Mouse (Mus musculus) embryonic facial prominence, embryonic 13.5 days (tissue): ENCODE results near the gene Ubxn6. TPM values are rescaled to one million over a fixed set of nuclear protein-coding genes. Genes with fewer than 3 reads are reported as not detected.
"Not testable (repeated sequence)": the region's sequence is repeated elsewhere in the genome, so short reads cannot be mapped to it uniquely, and the experiment has no call there.

ENCODE experiments used
- ATAC-seq: fragments of 200-750 bp; cut with Nextera tagmentation; 2 replicates; pipeline ENCODE4 v1.8.0; 2017; ENCODE audit warnings: low read depth; ENCODE audit not compliant: insufficient number of reproducible peaks, insufficient read depth, low FRiP score, low TSS enrichment
- H3K27ac ChIP-seq: fragments of 300-500 bp; sonication (generic); 2 replicates; pipeline ENCODE4 v1.5.1; 2015; ENCODE audit warnings: moderate library complexity, mild to moderate bottlenecking, inconsistent platforms
- H3K27me3 ChIP-seq: fragments of 300-500 bp; sonication (generic); 2 replicates; pipeline ENCODE4 v1.6.1; 2015; ENCODE audit warnings: mild to moderate bottlenecking, inconsistent platforms
- H3K36me3 ChIP-seq: fragments of 300-500 bp; sonication (generic); 2 replicates; pipeline ENCODE4 v1.6.1; 2015; ENCODE audit warnings: mild to moderate bottlenecking, inconsistent platforms
- H3K4me1 ChIP-seq: fragments of 300-500 bp; sonication (generic); 2 replicates; pipeline ENCODE4 v1.6.1; 2015; ENCODE audit warnings: inconsistent platforms
- H3K4me2 ChIP-seq: fragments of 300-500 bp; sonication (generic); 2 replicates; pipeline ENCODE4 v1.6.1; 2015; ENCODE audit warnings: moderate library complexity, mild to moderate bottlenecking, inconsistent platforms
- H3K4me3 ChIP-seq: fragments of 300-500 bp; sonication (generic); 2 replicates; pipeline ENCODE4 v1.5.1; 2015; ENCODE audit warnings: mild to moderate bottlenecking, inconsistent platforms
- H3K9ac ChIP-seq: fragments of 300-500 bp; sonication (generic); 2 replicates; pipeline ENCODE4 v1.6.1; 2015; ENCODE audit warnings: mild to moderate bottlenecking, inconsistent platforms
- H3K9me3 ChIP-seq: fragments of 300-500 bp; sonication (generic); 2 replicates; pipeline ENCODE4 v1.6.1; 2016; ENCODE audit warnings: inconsistent platforms
- WGBS: fragments of 180-500 bp; shearing (Covaris S2); methylation state at CpG from one replicate; pipeline ENCODE4 v1.1.7; 2015; ENCODE audit warnings: mixed read lengths; 5-methylcytosine and 5-hydroxymethylcytosine counted together
- polyA plus RNA-seq: library from polyadenylated mRNA; unstranded; fragments of >200 nt; fragmentation: Nextera tagmentation; extraction: Ambion mirVana; gene quantifications from 2 replicates; pipeline ENCODE4 v1.2.1, GENCODE M21; 2015

The Ubxn6 gene
- polyA plus RNA-seq, 1 experiment from 2014 or later, result 51.2 TPM

DNA sequence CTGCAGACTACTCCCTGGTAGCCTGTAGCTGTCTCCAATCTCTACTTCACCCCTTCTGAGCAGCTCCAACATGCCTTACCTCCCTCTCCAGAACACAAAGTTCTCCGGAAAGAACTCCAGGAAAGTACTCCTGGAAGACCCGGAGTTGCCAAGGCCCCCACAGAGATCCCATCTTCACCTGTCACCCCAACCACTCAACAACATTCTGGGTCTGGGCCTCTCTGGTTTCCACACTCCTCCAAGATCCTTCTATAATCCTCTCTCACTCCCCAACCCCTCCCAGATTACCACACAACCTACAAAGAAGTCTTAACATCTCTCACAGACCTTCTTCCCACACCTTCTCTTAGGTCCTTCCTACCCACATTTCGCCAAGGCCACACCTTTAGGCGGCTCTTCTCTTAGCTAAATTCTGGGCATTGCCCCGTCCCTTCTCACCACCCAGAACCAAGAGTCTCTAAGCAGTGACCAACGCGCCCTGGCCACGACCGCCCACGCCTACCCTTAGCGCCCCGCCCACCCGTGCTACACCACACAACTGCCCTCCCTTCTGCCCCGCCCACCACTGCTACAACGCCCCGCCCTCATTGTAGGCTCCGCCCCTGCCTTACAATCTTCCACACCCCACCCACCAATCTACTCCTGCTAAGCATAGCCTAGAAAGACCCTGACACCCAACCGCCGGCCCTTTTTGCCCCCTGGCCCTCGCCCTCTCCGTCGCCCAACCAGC, 566 bp downstream of the Ubxn6 start:
- Histone ChIP-seq H3K4me2 (peak overlapping the region; percentile 69), H3K4me3 (peak overlapping the region; percentile 63), H3K4me1 (peaks cover 25% of the 10 kb centered on the region), H3K27me3 (no peaks in the 10 kb centered on the region), H3K36me3 (peaks cover 39% of the 10 kb centered on the region), H3K9ac (peak overlapping the region; percentile 75), H3K9me3 (no peaks in the 10 kb centered on the region), H3K27ac (peak overlapping the region; percentile 90)
- 9% methylated on average over 22 of the region's 22 CpGs for WGBS
- peak; percentile 4; the same call in 1 of the 2 replicates for ATAC-seq

GRCm38 (mm10) chr17:56072243-56072642, 2.6 kb downstream of the Ubxn6 start:
- Histone ChIP-seq H3K4me3 (no peak overlapping the region), H3K36me3 (peaks cover 59% of the 10 kb centered on the region), H3K9ac (peak overlapping the region; percentile 53; the same call in 1 of the 2 replicates), H3K9me3 (no peaks in the 10 kb centered on the region), H3K4me1 (peaks cover 25% of the 10 kb centered on the region), H3K27ac (no peak overlapping the region), H3K4me2 (no peak overlapping the region), H3K27me3 (no peaks in the 10 kb centered on the region)
- ATAC-seq, result no peak
- WGBS, result 88% methylated on average over 5 of the region's 5 CpGs

GRCm38 (mm10) chr17:56071126-56071525, 3.7 kb downstream of the Ubxn6 start:
- H3K27ac ChIP-seq, result no peak overlapping the region
- ATAC-seq, result no peak
- H3K9me3 ChIP-seq, result no peaks in the 10 kb centered on the region
- no peaks in the 10 kb centered on the region for H3K27me3 ChIP-seq
- H3K36me3 ChIP-seq, result peaks cover 70% of the 10 kb centered on the region
- H3K4me2 ChIP-seq, result no peak overlapping the region
- peaks cover 25% of the 10 kb centered on the region for H3K4me1 ChIP-seq
- no peak overlapping the region for H3K9ac ChIP-seq
- no peak overlapping the region for H3K4me3 ChIP-seq

DNA sequence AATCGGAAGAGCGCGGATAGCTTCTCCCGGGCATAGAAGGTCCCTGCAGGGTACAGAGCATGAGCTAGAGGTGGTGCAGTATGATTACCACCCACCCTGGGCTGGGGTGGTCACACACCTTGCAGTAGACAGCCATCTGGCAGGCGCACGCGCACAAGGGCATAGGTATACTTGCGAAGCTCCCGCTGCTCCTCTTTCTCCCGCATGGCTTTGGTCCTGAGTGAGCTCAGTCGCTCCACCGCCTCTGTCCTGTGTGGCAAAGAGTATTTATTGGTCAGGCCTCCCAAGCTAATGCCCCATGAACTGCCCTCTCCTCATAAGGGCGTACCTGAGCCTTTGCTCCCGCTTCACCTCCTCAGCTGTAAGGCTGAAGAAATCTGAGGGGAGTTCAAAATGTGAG, 5.8 kb downstream of the Ubxn6 start:
- ATAC-seq, result no peak
- peaks cover 16% of the 10 kb centered on the region for H3K4me1 ChIP-seq

DNA sequence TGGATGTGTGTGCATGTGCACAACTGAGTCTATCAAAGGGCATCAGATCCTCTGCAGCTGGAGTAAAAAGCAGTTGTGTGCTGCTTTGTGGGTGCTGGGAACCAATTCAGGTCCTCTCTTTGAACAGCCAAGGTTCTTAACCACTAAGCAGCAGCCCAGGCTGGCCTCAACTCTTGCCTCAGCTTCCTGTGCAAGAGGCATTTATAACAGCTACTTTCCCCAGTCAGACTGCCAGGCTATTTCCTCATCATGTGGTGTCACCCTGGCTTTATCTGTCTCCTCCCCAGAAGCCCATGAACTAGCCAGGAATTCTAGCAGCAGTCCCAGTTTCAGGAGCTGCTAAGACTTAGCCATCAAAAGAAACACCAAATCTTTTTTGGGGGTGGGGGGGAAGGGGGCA, 8.4 kb downstream of the Ubxn6 start:
- Histone ChIP-seq H3K9ac (no peak overlapping the region), H3K4me1 (no peaks in the 10 kb centered on the region), H3K36me3 (peaks cover 100% of the 10 kb centered on the region), H3K9me3 (no peaks in the 10 kb centered on the region), H3K27me3 (no peaks in the 10 kb centered on the region), H3K4me3 (no peak overlapping the region), H3K4me2 (no peak overlapping the region), H3K27ac (no peak overlapping the region)
- no peak for ATAC-seq

More for the DNA sequence above, 5.8 kb downstream of the Ubxn6 start:
- no peaks in the 10 kb centered on the region for H3K9me3 ChIP-seq
- H3K4me2 ChIP-seq, result no peak overlapping the region
- WGBS, result 95% methylated on average over 14 of the region's 14 CpGs
- H3K27me3 ChIP-seq, result no peaks in the 10 kb centered on the region
- no peak overlapping the region for H3K4me3 ChIP-seq
- no peak overlapping the region for H3K9ac ChIP-seq
- H3K27ac ChIP-seq, result no peak overlapping the region
- peaks cover 91% of the 10 kb centered on the region for H3K36me3 ChIP-seq

DNA sequence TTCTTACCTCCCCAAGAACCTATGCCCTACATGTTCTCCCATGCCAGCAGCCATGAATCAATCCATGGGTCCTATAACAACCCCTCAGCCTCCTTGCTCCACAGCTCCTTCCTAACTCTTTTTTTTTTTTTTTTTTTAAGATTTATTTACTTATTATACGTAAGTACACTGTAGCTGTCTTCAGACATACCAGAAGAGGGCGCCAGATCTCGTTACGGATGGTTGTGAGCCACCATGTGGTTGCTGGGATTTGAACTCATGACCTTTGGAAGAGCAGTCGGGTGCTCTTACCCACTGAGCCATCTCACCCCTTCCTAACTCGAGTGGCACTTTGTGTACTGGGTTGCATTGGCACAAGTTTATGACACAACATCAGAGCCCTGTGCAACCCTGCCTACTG, 9.1 kb downstream of the Ubxn6 start:
- H3K27me3 ChIP-seq, H3K9ac ChIP-seq, H3K4me3 ChIP-seq, H3K27ac ChIP-seq, H3K4me2 ChIP-seq, H3K9me3 ChIP-seq, ATAC-seq, H3K4me1 ChIP-seq: not testable (repeated sequence)
- peaks cover 100% of the 10 kb centered on the region for H3K36me3 ChIP-seq
- WGBS, result 82% methylated on average over 6 of the region's 6 CpGs

DNA sequence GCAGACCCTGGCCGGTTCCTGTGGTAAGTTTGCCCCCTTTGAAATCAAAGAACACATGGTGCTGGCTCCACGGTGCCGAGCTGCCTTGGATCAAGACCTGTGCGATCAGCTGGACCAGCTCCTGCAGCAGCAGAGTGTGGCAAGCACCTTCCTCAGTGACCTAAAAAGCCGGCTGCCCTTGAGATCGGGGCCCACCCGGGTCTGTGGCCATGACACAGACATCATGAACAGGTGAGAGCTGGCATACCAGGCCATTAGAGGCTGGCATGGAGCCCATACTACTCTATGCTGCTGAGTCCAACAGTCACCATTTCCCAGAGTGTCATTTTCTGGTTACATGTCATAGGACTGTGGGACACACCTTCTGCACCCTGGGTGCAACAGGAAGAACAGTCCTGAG, 12.7 kb downstream of the Ubxn6 start:
- ATAC-seq, result no peak
- WGBS, result 94% methylated on average over 7 of the region's 7 CpGs
- H3K36me3 ChIP-seq, result peaks cover 100% of the 10 kb centered on the region
- H3K27me3 ChIP-seq, result no peaks in the 10 kb centered on the region
- no peak overlapping the region for H3K9ac ChIP-seq
- no peaks in the 10 kb centered on the region for H3K9me3 ChIP-seq
- H3K4me1 ChIP-seq, result no peaks in the 10 kb centered on the region
- H3K4me3 ChIP-seq, result no peak overlapping the region
- no peak overlapping the region for H3K27ac ChIP-seq
- H3K4me2 ChIP-seq, result no peak overlapping the region

DNA sequence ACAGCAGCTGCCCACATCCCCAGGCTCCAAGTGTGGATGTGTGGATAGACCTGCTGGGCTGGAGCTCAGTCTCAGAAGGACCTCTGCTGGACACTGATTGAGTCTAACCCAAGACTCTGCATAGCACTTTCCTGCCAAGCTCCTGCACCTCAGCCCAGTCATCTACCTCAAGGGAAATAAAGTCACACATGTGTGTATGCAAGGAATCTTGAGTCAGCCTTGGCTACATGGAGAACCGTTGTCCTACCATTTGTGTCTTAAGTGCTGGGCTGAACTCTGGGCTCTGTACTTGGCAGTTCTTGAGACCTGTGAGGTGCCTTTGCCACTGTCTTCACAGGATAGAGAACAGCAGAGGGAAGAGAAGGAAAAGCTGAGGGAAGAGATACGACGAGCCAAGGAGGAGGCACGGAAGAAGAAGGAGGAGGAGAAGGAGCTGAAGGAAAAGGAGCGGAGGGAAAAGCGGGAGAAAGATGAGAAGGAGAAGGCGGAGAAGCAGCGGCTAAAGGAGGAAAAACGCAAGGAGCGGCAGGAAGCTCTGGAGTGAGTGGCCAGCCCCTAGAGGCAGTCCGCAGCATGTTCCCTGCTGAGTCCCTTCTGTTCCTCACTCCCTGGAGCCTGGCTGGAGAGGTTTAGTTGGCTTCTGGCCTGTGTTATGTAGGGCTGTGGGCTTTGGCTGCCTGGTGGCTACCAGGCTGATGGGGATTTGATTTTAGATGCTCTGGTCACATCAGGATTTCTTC, 17.3 kb downstream of the Ubxn6 start:
- Histone ChIP-seq H3K4me3 (no peak overlapping the region), H3K4me1 (no peaks in the 10 kb centered on the region), H3K27ac (no peak overlapping the region), H3K27me3 (no peaks in the 10 kb centered on the region), H3K9me3 (no peaks in the 10 kb centered on the region), H3K9ac (no peak overlapping the region), H3K4me2 (no peak overlapping the region), H3K36me3 (peaks cover 86% of the 10 kb centered on the region)
- ATAC-seq, result no peak
- 79% methylated on average over 11 of the region's 11 CpGs for WGBS

DNA sequence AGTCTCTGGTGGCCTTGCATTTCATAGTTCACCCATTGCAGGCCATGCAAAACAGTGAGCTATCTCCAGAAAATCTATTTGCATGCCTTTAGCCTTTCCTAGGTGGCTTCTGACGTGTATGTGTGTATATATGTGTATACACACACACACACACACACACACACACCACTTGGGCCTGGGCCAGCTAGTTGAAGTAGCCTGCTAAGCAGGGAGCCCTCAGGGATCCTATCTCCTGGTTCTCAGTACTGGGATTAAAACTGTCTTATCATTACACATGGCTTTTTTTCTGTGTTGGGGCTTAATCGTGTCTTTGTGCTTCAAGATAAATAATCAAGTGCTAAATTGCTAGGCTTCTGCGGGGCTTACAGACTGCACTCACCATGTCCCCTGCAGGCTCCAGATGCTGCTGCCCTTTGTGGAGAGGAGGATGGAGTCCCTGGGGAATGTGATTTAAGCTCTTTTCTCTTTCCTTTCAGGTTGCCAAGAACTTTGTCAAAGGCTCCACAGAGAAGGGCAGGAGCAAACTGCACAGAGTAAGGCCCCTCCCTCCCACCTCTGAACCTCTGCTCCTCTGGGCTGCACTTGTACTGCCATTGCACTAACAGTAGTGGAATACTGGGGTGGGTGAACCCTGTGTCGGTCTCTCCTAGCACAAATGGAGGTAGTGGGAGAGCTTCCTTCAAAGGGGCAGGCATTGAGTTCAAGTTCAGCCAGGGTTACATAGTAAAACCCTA, 18.7 kb downstream of the Ubxn6 start:
- Histone ChIP-seq H3K4me2 (no peak overlapping the region), H3K27me3 (no peaks in the 10 kb centered on the region), H3K9ac (0 out of 2 replicates have a peak overlapping the region, but pooled peaks have one; percentile 12), H3K9me3 (no peaks in the 10 kb centered on the region), H3K4me3 (no peak overlapping the region), H3K4me1 (no peaks in the 10 kb centered on the region), H3K36me3 (peaks cover 86% of the 10 kb centered on the region), H3K27ac (no peak overlapping the region)
- ATAC-seq, result no peak
- 69% methylated on average over 4 of the region's 4 CpGs for WGBS

GRCm38 (mm10) chr17:56054938-56055337, 19.9 kb downstream of the Ubxn6 start:
- peaks cover 86% of the 10 kb centered on the region for H3K36me3 ChIP-seq

GRCm38 (mm10) chr17:56051369-56051768, 23.5 kb downstream of the Ubxn6 start:
- no peak for ATAC-seq
- no peak overlapping the region for H3K27ac ChIP-seq
- 84% methylated on average over 5 of the region's 5 CpGs for WGBS

More at GRCm38 (mm10) chr17:56054938-56055337, 19.9 kb downstream of the Ubxn6 start:
- Histone ChIP-seq H3K4me1 (no peaks in the 10 kb centered on the region), H3K4me3 (no peak overlapping the region), H3K9ac (no peak overlapping the region), H3K4me2 (no peak overlapping the region), H3K27ac (no peak overlapping the region), H3K9me3 (no peaks in the 10 kb centered on the region), H3K27me3 (no peaks in the 10 kb centered on the region)
- ATAC-seq, result no peak

More at GRCm38 (mm10) chr17:56051369-56051768, 23.5 kb downstream of the Ubxn6 start:
- no peak overlapping the region for H3K4me3 ChIP-seq
- H3K27me3 ChIP-seq, result no peaks in the 10 kb centered on the region
- no peaks in the 10 kb centered on the region for H3K9me3 ChIP-seq
- H3K36me3 ChIP-seq, result peaks cover 86% of the 10 kb centered on the region
- no peaks in the 10 kb centered on the region for H3K4me1 ChIP-seq
- H3K4me2 ChIP-seq, result no peak overlapping the region
- H3K9ac ChIP-seq, result no peak overlapping the region
